Mouse (Mus musculus): Measurements from ENCODE around the gene Ifi47.
"Not testable (repeated sequence)": the region's sequence is repeated elsewhere in the genome, so short reads cannot be mapped to it uniquely, and the experiment has no call there.

- not testable (repeated sequence) for TF ChIP-seq POLR2A (IDR thresholded peaks at IDR 0.05; ENCODE audit: borderline replicate concordance, control insufficient read depth, low read depth, low read length); CTCF (IDR thresholded peaks at IDR 0.05; ENCODE audit: control insufficient read depth, insufficient read depth, low read length)
Observed at GRCm38 (mm10) chr11:49063713-49064469, 12.5 kb upstream of the Ifi47 start, which contains the start of gene Tgtp2.
